Mouse (Mus musculus): ENCODE measurements around the gene Tas1r1. TPM values are rescaled to one million over a fixed set of nuclear protein-coding genes. Genes with fewer than 3 reads are reported as not detected.
A peak's percentile ranks its signal among the peaks of the same experiment; 100 is the strongest.

Tas1r1 gene
- polyA plus RNA-seq (2014; fragmentation: Nextera tagmentation; extraction: Ambion mirVana) = 1.4 and 2.1 TPM in 2 replicates

- Histone ChIP-seq H3K27me3 (ENCODE audit: control insufficient read depth, insufficient read depth, low read length) (no peaks in the 10 kb centered on the region; the same call in 1 of the 2 replicates), H3K9ac (replicated peaks; ENCODE audit: low read depth, low read length) (peak within 1 kb of the TSS; percentile 78), H3K9me3 (ENCODE audit: control insufficient read depth, low read length) (no peaks in the 10 kb centered on the region), H3K27ac (ENCODE audit: low read depth, low read length) (peak within 1 kb of the TSS; percentile 34; the same call in 1 of the 2 replicates), H3K4me1 (ENCODE audit: control insufficient read depth, insufficient read depth, low read length) (peaks cover 9% of the 10 kb centered on the region), H3K4me2 (ENCODE audit: low read depth, low read length) (peak within 1 kb of the TSS; percentile 87), H3K36me3 (ENCODE audit: control insufficient read depth, insufficient read depth, low read length) (peaks cover 15% of the 10 kb centered on the region), H3K4me3 (ENCODE audit: low read depth, low read length) (peak within 1 kb of the TSS; percentile 96)
- ATAC-seq (ENCODE audit: low read depth) = no peak
- WGBS = 53% methylated on average over 10 of the region's 10 CpGs
Observed at GRCm38 (mm10) chr4:152038225-152038984, at the start of gene Tas1r1. Tas1r1 (minus strand) TSS chr4:152038568.

- H3K9ac ChIP-seq (replicated peaks; ENCODE audit: low read depth, low read length) = 0 out of 2 replicates have a peak overlapping the region, but pooled peaks have one; percentile 0
- no peak overlapping the region for H3K27ac ChIP-seq (ENCODE audit: low read depth, low read length)
- no peak overlapping the region for H3K4me3 ChIP-seq (ENCODE audit: low read depth, low read length)
- WGBS = 32% methylated on average over 4 of the region's 4 CpGs
- no peaks in the 10 kb centered on the region for H3K36me3 ChIP-seq (ENCODE audit: control insufficient read depth, insufficient read depth, low read length)
- H3K9me3 ChIP-seq (ENCODE audit: control insufficient read depth, low read length) = no peaks in the 10 kb centered on the region
- ATAC-seq (ENCODE audit: low read depth) = no peak
- no peaks in the 10 kb centered on the region for H3K27me3 ChIP-seq (ENCODE audit: control insufficient read depth, insufficient read depth, low read length)
- 0 out of 2 replicates have a peak, but pooled peaks cover 11% of the 10 kb centered on the region for H3K4me1 ChIP-seq (ENCODE audit: control insufficient read depth, insufficient read depth, low read length)
- H3K4me2 ChIP-seq (ENCODE audit: low read depth, low read length) = peak overlapping the region; percentile 80; the same call in 1 of the 2 replicates
Observed at GRCm38 (mm10) chr4:152088133-152088532, 49.8 kb upstream of the Tas1r1 start.

GRCm38 (mm10) chr4:152087211-152088081 lies 49.1 kb upstream of the Tas1r1 start:
- Histone ChIP-seq H3K4me2 (ENCODE audit: low read depth, low read length) (peak overlapping the region; percentile 80), H3K27me3 (ENCODE audit: control insufficient read depth, insufficient read depth, low read length) (no peaks in the 10 kb centered on the region), H3K36me3 (ENCODE audit: control insufficient read depth, insufficient read depth, low read length) (no peaks in the 10 kb centered on the region), H3K9me3 (ENCODE audit: control insufficient read depth, low read length) (no peaks in the 10 kb centered on the region), H3K9ac (replicated peaks; ENCODE audit: low read depth, low read length) (peak overlapping the region; percentile 85), H3K4me1 (ENCODE audit: control insufficient read depth, insufficient read depth, low read length) (0 out of 2 replicates have a peak, but pooled peaks cover 11% of the 10 kb centered on the region), H3K4me3 (ENCODE audit: low read depth, low read length) (peak overlapping the region; percentile 65), H3K27ac (ENCODE audit: low read depth, low read length) (no peak overlapping the region)
- no peak for ATAC-seq (ENCODE audit: low read depth)
- 4% methylated on average over 12 of the region's 12 CpGs for WGBS

- no peaks in the 10 kb centered on the region for H3K27me3 ChIP-seq (ENCODE audit: control insufficient read depth, insufficient read depth, low read length)
- peak overlapping the region; percentile 85 for H3K9ac ChIP-seq (replicated peaks; ENCODE audit: low read depth, low read length)
- H3K4me2 ChIP-seq (ENCODE audit: low read depth, low read length) = peak overlapping the region; percentile 80
- ATAC-seq (ENCODE audit: low read depth) = peak; percentile 74; the same call in 1 of the 2 replicates
- H3K36me3 ChIP-seq (ENCODE audit: control insufficient read depth, insufficient read depth, low read length) = no peaks in the 10 kb centered on the region
- H3K27ac ChIP-seq (ENCODE audit: low read depth, low read length) = no peak overlapping the region
- H3K4me1 ChIP-seq (ENCODE audit: control insufficient read depth, insufficient read depth, low read length) = 0 out of 2 replicates have a peak, but pooled peaks cover 11% of the 10 kb centered on the region
- under 1% methylated on average over 65 of the region's 92 CpGs for WGBS
- H3K4me3 ChIP-seq (ENCODE audit: low read depth, low read length) = peak overlapping the region; percentile 65
- H3K9me3 ChIP-seq (ENCODE audit: control insufficient read depth, low read length) = no peaks in the 10 kb centered on the region
Observed at GRCm38 (mm10) chr4:152086505-152087210, 48.3 kb upstream of the Tas1r1 start.

- Histone ChIP-seq H3K27ac (ENCODE audit: low read depth, low read length) (no peak overlapping the region), H3K4me3 (ENCODE audit: low read depth, low read length) (no peak overlapping the region), H3K9me3 (ENCODE audit: control insufficient read depth, low read length) (no peaks in the 10 kb centered on the region), H3K9ac (replicated peaks; ENCODE audit: low read depth, low read length) (no peak overlapping the region), H3K4me1 (ENCODE audit: control insufficient read depth, insufficient read depth, low read length) (0 out of 2 replicates have a peak, but pooled peaks cover 11% of the 10 kb centered on the region), H3K36me3 (ENCODE audit: control insufficient read depth, insufficient read depth, low read length) (no peaks in the 10 kb centered on the region), H3K4me2 (ENCODE audit: low read depth, low read length) (no peak overlapping the region), H3K27me3 (ENCODE audit: control insufficient read depth, insufficient read depth, low read length) (no peaks in the 10 kb centered on the region)
- no peak for ATAC-seq (ENCODE audit: low read depth)
- 86% methylated on average over 7 of the region's 7 CpGs for WGBS
Observed at GRCm38 (mm10) chr4:152084616-152085015, 46.2 kb upstream of the Tas1r1 start.

- no peak for ATAC-seq (ENCODE audit: low read depth)
- no peaks in the 10 kb centered on the region for H3K36me3 ChIP-seq (ENCODE audit: control insufficient read depth, insufficient read depth, low read length)
- WGBS = 72% methylated on average over 7 of the region's 7 CpGs
Observed at GRCm38 (mm10) chr4:152083611-152084220, 45.3 kb upstream of the Tas1r1 start.

GRCm38 (mm10) chr4:152079931-152080330 lies 41.6 kb upstream of the Tas1r1 start:
- Histone ChIP-seq H3K9me3 (ENCODE audit: control insufficient read depth, low read length) (no peaks in the 10 kb centered on the region), H3K27me3 (ENCODE audit: control insufficient read depth, insufficient read depth, low read length) (no peaks in the 10 kb centered on the region), H3K27ac (ENCODE audit: low read depth, low read length) (no peak overlapping the region), H3K36me3 (ENCODE audit: control insufficient read depth, insufficient read depth, low read length) (no peaks in the 10 kb centered on the region), H3K4me2 (ENCODE audit: low read depth, low read length) (no peak overlapping the region), H3K4me3 (ENCODE audit: low read depth, low read length) (no peak overlapping the region), H3K9ac (replicated peaks; ENCODE audit: low read depth, low read length) (no peak overlapping the region), H3K4me1 (ENCODE audit: control insufficient read depth, insufficient read depth, low read length) (no peaks in the 10 kb centered on the region)
- WGBS = 55% methylated on average over 7 of the region's 7 CpGs
- no peak for ATAC-seq (ENCODE audit: low read depth)

More at GRCm38 (mm10) chr4:152083611-152084220, 45.3 kb upstream of the Tas1r1 start:
- Histone ChIP-seq H3K4me1 (ENCODE audit: control insufficient read depth, insufficient read depth, low read length) (0 out of 2 replicates have a peak, but pooled peaks cover 11% of the 10 kb centered on the region), H3K9ac (replicated peaks; ENCODE audit: low read depth, low read length) (no peak overlapping the region), H3K9me3 (ENCODE audit: control insufficient read depth, low read length) (no peaks in the 10 kb centered on the region), H3K4me2 (ENCODE audit: low read depth, low read length) (no peak overlapping the region), H3K27me3 (ENCODE audit: control insufficient read depth, insufficient read depth, low read length) (no peaks in the 10 kb centered on the region), H3K4me3 (ENCODE audit: low read depth, low read length) (no peak overlapping the region), H3K27ac (ENCODE audit: low read depth, low read length) (no peak overlapping the region)

- H3K9ac ChIP-seq (replicated peaks; ENCODE audit: low read depth, low read length) = no peak overlapping the region
- no peaks in the 10 kb centered on the region for H3K9me3 ChIP-seq (ENCODE audit: control insufficient read depth, low read length)
- 91% methylated on average over 3 of the region's 3 CpGs for WGBS
- H3K36me3 ChIP-seq (ENCODE audit: control insufficient read depth, insufficient read depth, low read length) = no peaks in the 10 kb centered on the region
- H3K27ac ChIP-seq (ENCODE audit: low read depth, low read length) = no peak overlapping the region
- H3K4me1 ChIP-seq (ENCODE audit: control insufficient read depth, insufficient read depth, low read length) = no peaks in the 10 kb centered on the region
- H3K4me2 ChIP-seq (ENCODE audit: low read depth, low read length) = no peak overlapping the region
- no peaks in the 10 kb centered on the region for H3K27me3 ChIP-seq (ENCODE audit: control insufficient read depth, insufficient read depth, low read length)
- ATAC-seq (ENCODE audit: low read depth) = no peak
- H3K4me3 ChIP-seq (ENCODE audit: low read depth, low read length) = no peak overlapping the region
Observed at GRCm38 (mm10) chr4:152079261-152079660, 40.9 kb upstream of the Tas1r1 start.

Measured in neural tube, embryonic 14.5 days (tissue).